Mouse (Mus musculus): Measurements from ENCODE around the gene Phc2.

DNA sequence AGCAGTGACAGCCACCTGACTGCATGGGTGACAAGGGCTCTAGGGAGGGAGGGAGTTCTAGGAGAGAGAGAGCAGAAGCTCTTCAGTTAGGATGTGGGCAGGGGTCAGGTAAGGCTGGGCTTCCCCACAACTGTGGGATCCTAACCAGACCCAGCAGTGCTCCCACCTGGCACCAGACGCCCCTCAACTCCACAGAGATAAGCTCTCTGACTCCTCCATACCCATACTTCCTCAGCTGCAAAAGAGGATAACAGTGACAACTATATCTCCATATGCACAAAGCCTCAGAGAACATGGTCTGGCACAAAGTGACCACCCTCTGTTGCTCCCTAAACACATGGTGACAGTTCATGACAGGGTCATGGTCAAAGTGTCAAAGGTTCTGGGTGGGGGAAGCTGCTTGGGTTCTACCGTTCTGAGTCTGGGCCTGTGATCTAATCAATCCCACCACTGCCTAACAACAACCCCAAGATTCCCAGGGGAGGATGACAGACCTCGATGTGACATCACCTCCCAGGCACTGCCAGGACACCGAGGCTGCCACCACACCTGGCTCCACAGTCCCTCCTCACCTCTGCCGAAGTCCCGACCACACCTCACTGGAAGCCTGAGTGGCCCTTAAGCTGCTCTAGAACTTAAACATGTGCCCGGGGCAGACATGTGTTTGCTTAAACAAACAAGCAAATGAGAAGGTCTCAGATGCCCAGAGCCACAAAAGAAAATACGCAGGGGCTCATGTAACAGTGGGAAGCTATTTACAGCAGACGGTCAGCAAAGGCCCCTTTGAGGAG lies 147.4 kb downstream of the Phc2 start:
- TF ChIP-seq CTCF (conservative IDR thresholded peaks at IDR 0.05; ENCODE audit: low read length): no peak
- TF ChIP-seq POU5F1 (IDR thresholded peaks at IDR 0.05; ENCODE audit: borderline replicate concordance, low read length): no peak
- TF ChIP-seq NANOG (IDR thresholded peaks at IDR 0.05; ENCODE audit: borderline replicate concordance, low read length): no peak

All from E14TG2a.4 (cell line).